Mouse (Mus musculus) adrenal gland (tissue): ENCODE results near the gene Uqcc3.
"Not testable (repeated sequence)": the region's sequence is repeated elsewhere in the genome, so short reads cannot be mapped to it uniquely, and the experiment has no call there.

ENCODE experiments used
- intact Hi-C: fragments of 180-260 bp; cut with DNase I; formaldehyde crosslinking; loops from one replicate; pipeline ENCODE4 v1.15.1; 2025

The Uqcc3 gene

GRCm38 (mm10) chr19:8896231-8896630 is 15.5 kb upstream of the Uqcc3 start:
- intact Hi-C loops = loop anchor here (5.0 kb wide), 1 partner anchor 41 kb away; no protein-coding TSS in a partner anchor

- intact Hi-C loops = loop anchor here (5.0 kb wide), 1 partner anchor 42 kb away; no protein-coding TSS in a partner anchor
These were observed 14.8 kb upstream of the Uqcc3 start for GRCm38 (mm10) chr19:8895397-8895960.

GRCm38 (mm10) chr19:8892829-8893766 is 12.4 kb upstream of the Uqcc3 start, which contains the start of gene Ints5:
Ints5 (plus strand) TSS chr19:8893005.
- intact Hi-C loops = no loop called here

- intact Hi-C loops = no loop called here
These were observed 8.0 kb upstream of the Uqcc3 start, which contains the start of the genes 1810009A15Rik and Gm49416 for GRCm38 (mm10) chr19:8888511-8889385. 1810009A15Rik (plus strand) TSS chr19:8888853. Gm49416 (plus strand) TSS chr19:8888926.

- intact Hi-C loops = no loop called here
These were observed 7.1 kb upstream of the Uqcc3 start for GRCm38 (mm10) chr19:8887585-8888463.

GRCm38 (mm10) chr19:8886916-8887584 is 6.3 kb upstream of the Uqcc3 start:
- intact Hi-C loops = no loop called here

GRCm38 (mm10) chr19:8883616-8884015 is 2.9 kb upstream of the Uqcc3 start, which contains the start of the genes Lbhd1 and Gm49403:
Lbhd1 (plus strand) TSS chr19:8883732.
Gm49403 (plus strand) TSS chr19:8883930.
- intact Hi-C loops = no loop called here

- intact Hi-C loops = no loop called here
These were observed 290 bp upstream of the Uqcc3 start for GRCm38 (mm10) chr19:8881034-8881392.

- intact Hi-C loops = no loop called here
These were observed 5.7 kb downstream of the Uqcc3 start for GRCm38 (mm10) chr19:8875031-8875430.

GRCm38 (mm10) chr19:8872266-8872840 is 8.4 kb downstream of the Uqcc3 start:
- intact Hi-C loops = no loop called here

GRCm38 (mm10) chr19:8871267-8872186 is 9.2 kb downstream of the Uqcc3 start, which contains the start of gene Ubxn1:
Ubxn1 (plus strand) TSS chr19:8871496.
- intact Hi-C loops = no loop called here

- intact Hi-C loops = no loop called here
These were observed 9.9 kb downstream of the Uqcc3 start for GRCm38 (mm10) chr19:8870838-8871237.

- intact Hi-C loops = not testable (repeated sequence)
These were observed 10.3 kb downstream of the Uqcc3 start for GRCm38 (mm10) chr19:8870381-8870780.

GRCm38 (mm10) chr19:8864265-8864664 is 16.5 kb downstream of the Uqcc3 start:
- intact Hi-C loops = loop anchor here (5.0 kb wide), 1 partner anchor 43 kb away; no protein-coding TSS in a partner anchor

- intact Hi-C loops = loop anchor here (5.0 kb wide), 2 partner anchors 223 to 248 kb away; no protein-coding TSS in a partner anchor
These were observed 21.7 kb downstream of the Uqcc3 start for GRCm38 (mm10) chr19:8859018-8859417.

GRCm38 (mm10) chr19:8857689-8858088 is 23.0 kb downstream of the Uqcc3 start:
- intact Hi-C loops = loop anchor here (5.0 kb wide), 2 partner anchors 225 to 250 kb away; no protein-coding TSS in a partner anchor

- intact Hi-C loops = no loop called here
These were observed 27.6 kb downstream of the Uqcc3 start for GRCm38 (mm10) chr19:8853117-8853516.
